Mouse (Mus musculus) subcutaneous adipose tissue, adult 2 months (tissue): Measurements from ENCODE around the gene Cep162. TPM values are rescaled to one million over a fixed set of nuclear protein-coding genes. Genes with fewer than 3 reads are reported as not detected.

ENCODE experiments used
- polyA plus RNA-seq: library from polyadenylated mRNA; depleted of rRNA; stranded (reverse); fragments of >200 nt; gene quantifications from 2 replicates; pipeline ENCODE4 v1.2.3, GENCODE M21; 2012; ENCODE audit warnings: low replicate concordance; rRNA removed

The Cep162 gene
- polyA plus RNA-seq: 1.3 and 2.2 TPM in 2 replicates

DNA sequence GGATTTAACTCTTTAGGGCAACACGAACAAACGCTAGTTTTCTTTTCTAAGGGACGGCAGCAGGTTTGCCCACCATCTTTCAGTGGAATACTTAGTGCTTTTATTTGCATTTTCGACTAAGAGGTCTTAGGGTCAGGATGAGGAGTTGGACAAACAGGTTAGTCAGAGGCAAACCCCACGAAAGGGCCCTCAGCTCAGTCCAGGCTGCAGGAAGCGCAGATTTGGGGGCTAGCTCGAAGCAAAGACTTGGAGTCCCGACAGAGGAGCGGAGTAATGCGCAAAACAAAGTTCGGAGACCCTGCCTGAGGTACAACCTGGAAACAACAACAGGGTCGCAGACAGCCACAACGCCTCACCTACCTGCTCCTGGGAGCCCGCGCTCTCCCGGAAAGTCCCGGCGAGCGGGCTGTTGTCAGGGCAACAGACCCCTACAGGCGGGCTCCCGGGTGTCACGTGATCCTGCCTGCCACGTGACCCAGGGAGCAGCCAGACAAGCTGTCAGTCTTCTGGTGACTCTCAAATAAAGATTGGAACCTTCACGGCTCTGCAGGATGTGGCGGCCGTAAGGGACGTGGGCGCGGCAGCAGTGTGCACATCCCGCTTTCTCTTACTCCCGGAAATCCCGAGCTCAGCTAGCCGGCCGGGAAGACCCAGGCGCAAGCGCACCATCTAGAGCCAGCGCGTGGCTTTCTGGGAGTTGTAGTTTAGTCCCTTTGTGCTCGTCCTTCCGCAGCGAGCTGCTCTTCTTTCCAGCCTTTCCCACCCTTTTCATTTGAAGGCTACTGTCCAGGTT, at the start of gene Cep162:
Cep162 (minus strand) TSS at position 634 of the 793 bp plus-strand sequence.

GRCm38 (mm10) chr9:87144106-87144505, 111.2 kb downstream of the Cep162 start, which contains the start of gene Mrap2:
Mrap2 (plus strand) TSS chr9:87144306.

Other genes with a start within 250 kb of the Cep162 start
- gene Ripply2, start 240.0 kb downstream of the Cep162 start, polyA plus RNA-seq: not detected in 2 replicates
- 8.9 and 9.5 TPM in 2 replicates for gene Cyb5r4, start 233.5 kb downstream of the Cep162 start, polyA plus RNA-seq
- gene Mrap2, start 111.2 kb downstream of the Cep162 start, polyA plus RNA-seq: not detected in 2 replicates